Mouse (Mus musculus): Measurements from ENCODE around the gene Atg4d. TPM values are rescaled to one million over a fixed set of nuclear protein-coding genes. Genes with fewer than 3 reads are reported as not detected.

The Atg4d gene
- total and polyA plus RNA-seq, 3 experiments: 83.9 to 99.7 TPM; not detected in 1

- H3K36me3 ChIP-seq (ENCODE audit: control insufficient read depth in 1 of 2, insufficient read depth in 2 of 2, low read length in 2 of 2): peaks cover 0 to 24% of the 10 kb centered on the region in 2 experiments; a peak in 2 of 4 replicates
- TF ChIP-seq POLR2A (IDR thresholded peaks at IDR 0.05; ENCODE audit: control insufficient read depth in 1 of 2, insufficient read depth in 1 of 2, low read depth in 1 of 2, low read length in 2 of 2, poor library complexity in 1 of 2) (peak in 1 of 2 experiments; percentile 59; a peak in 1 of 4 replicates), TCF12 (IDR thresholded peaks at IDR 0.05; ENCODE audit: low read depth, low read length) (no peak), RAD21 (IDR thresholded peaks at IDR 0.05; ENCODE audit: low read depth, low read length) (no peak), RCOR1 (IDR thresholded peaks at IDR 0.05; ENCODE audit: low read depth, low read length) (no peak), POLR2AphosphoS5 (IDR thresholded peaks at IDR 0.05; ENCODE audit: borderline replicate concordance, low read depth, low read length) (no peak), MEF2A (IDR thresholded peaks at IDR 0.05; ENCODE audit: extremely low read depth, insufficient replicate concordance, low read depth, low read length, poor library complexity, severe bottlenecking) (no peak), POLR2AphosphoS2 (IDR thresholded peaks at IDR 0.05; ENCODE audit: low read length) (no peak), MYC (IDR thresholded peaks at IDR 0.05; ENCODE audit: low read depth, low read length) (no peak), CTCF (IDR thresholded peaks at IDR 0.05 in 2 of 3, conservative IDR thresholded peaks at IDR 0.05 in 1 of 3; ENCODE audit: control insufficient read depth in 1 of 3, insufficient read depth in 1 of 3, low read depth in 2 of 3, low read length in 3 of 3, poor library complexity in 1 of 3, severe bottlenecking in 1 of 3) (peak in 2 of 3 experiments; percentile 22 to 48; a peak in 2 of 6 replicates), BHLHE40 (IDR thresholded peaks at IDR 0.05; ENCODE audit: borderline replicate concordance, low read depth, low read length) (no peak), NRF1 (IDR thresholded peaks at IDR 0.05; ENCODE audit: insufficient read depth, low read depth, low read length, poor library complexity, severe bottlenecking) (no peak), TBP (IDR thresholded peaks at IDR 0.05; ENCODE audit: low read depth, low read length) (peak; percentile 86), E2F4 (IDR thresholded peaks at IDR 0.05; ENCODE audit: borderline replicate concordance, low read depth, low read length) (no peak), KAT2A (conservative IDR thresholded peaks at IDR 0.05; ENCODE audit: low read depth, low read length) (no peak), SMC3 (IDR thresholded peaks at IDR 0.05; ENCODE audit: low read depth, low read length) (no peak), ZKSCAN1 (IDR thresholded peaks at IDR 0.05; ENCODE audit: low read depth, low read length) (no peak), ZMIZ1 (IDR thresholded peaks at IDR 0.05; ENCODE audit: low read depth, low read length) (no peak)
- H3K27ac ChIP-seq (ENCODE audit: control insufficient read depth, low read depth, low read length): peak overlapping the region; percentile 2; the same call in 1 of the 2 replicates
- DNase-seq (ENCODE audit: low read depth, low spot score): peak; percentile 99
- peak overlapping the region; percentile 39 to 59 for H3K4me3 ChIP-seq (ENCODE audit: control insufficient read depth in 1 of 2, insufficient read depth in 1 of 2, low read depth in 2 of 2, low read length in 2 of 2)
- no peaks in the 10 kb centered on the region for H3K27me3 ChIP-seq (ENCODE audit: control insufficient read depth in 1 of 2, insufficient read depth in 2 of 2, low read length in 2 of 2)
- H3K9ac ChIP-seq (ENCODE audit: control insufficient read depth, low read depth, low read length, poor library complexity, severe bottlenecking): peak overlapping the region; percentile 37
- no peaks in the 10 kb centered on the region for H3K9me3 ChIP-seq (replicated peaks; ENCODE audit: insufficient read depth, low read length)
- peaks cover 4 to 28% of the 10 kb centered on the region in 2 experiments; a peak in 3 of 4 replicates for H3K4me1 ChIP-seq (ENCODE audit: control insufficient read depth in 1 of 2, insufficient read depth in 2 of 2, low read length in 2 of 2)
- H3K79me2 ChIP-seq (ENCODE audit: control insufficient read depth, insufficient read depth, low read length, poor library complexity): no peaks in the 10 kb centered on the region
Observed at GRCm38 (mm10) chr9:21224576-21225414, 40.3 kb upstream of the Atg4d start.

DNA sequence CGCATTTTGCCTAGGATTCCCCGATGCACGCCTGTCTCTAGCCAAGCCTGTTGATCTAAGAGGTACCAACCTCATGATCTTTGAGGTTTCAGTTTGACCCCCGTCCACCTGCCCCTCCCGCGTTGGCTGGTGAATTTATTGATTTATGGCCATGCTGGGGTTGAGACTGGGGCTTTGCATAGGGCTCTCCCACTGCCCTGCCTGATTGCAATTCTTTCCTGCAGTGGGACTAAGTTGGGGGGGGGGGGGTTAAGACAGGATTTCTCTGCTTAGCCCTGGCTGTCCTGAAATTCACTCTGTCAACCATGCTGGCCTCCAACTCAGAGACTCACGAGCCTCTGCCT lies 39.7 kb upstream of the Atg4d start:
- peaks cover 1 to 21% of the 10 kb centered on the region in 2 experiments for H3K36me3 ChIP-seq (ENCODE audit: control insufficient read depth in 1 of 2, insufficient read depth in 2 of 2, low read length in 2 of 2)
- peaks cover 4 to 28% of the 10 kb centered on the region in 2 experiments; a peak in 3 of 4 replicates for H3K4me1 ChIP-seq (ENCODE audit: control insufficient read depth in 1 of 2, insufficient read depth in 2 of 2, low read length in 2 of 2)
- no peaks in the 10 kb centered on the region for H3K27me3 ChIP-seq (ENCODE audit: control insufficient read depth in 1 of 2, insufficient read depth in 2 of 2, low read length in 2 of 2)
- TF ChIP-seq USF1 (IDR thresholded peaks at IDR 0.05; ENCODE audit: low read depth, low read length) (no peak), UBTF (IDR thresholded peaks at IDR 0.05; ENCODE audit: borderline replicate concordance, insufficient read depth, low read depth, low read length) (peak; percentile 91; the same call in 1 of the 2 replicates), NRF1 (IDR thresholded peaks at IDR 0.05; ENCODE audit: insufficient read depth, low read depth, low read length, poor library complexity, severe bottlenecking) (no peak), POLR2A (IDR thresholded peaks at IDR 0.05; ENCODE audit: control insufficient read depth in 1 of 2, insufficient read depth in 1 of 2, low read depth in 1 of 2, low read length in 2 of 2, poor library complexity in 1 of 2) (peak in 1 of 2 experiments; percentile 30; a peak in 1 of 4 replicates)
- no peak overlapping the region for H3K27ac ChIP-seq (ENCODE audit: control insufficient read depth, low read depth, low read length)
- H3K79me2 ChIP-seq (ENCODE audit: control insufficient read depth, insufficient read depth, low read length, poor library complexity): no peaks in the 10 kb centered on the region
- peak overlapping the region; percentile 39 to 59 for H3K4me3 ChIP-seq (ENCODE audit: control insufficient read depth in 1 of 2, insufficient read depth in 1 of 2, low read depth in 2 of 2, low read length in 2 of 2)
- DNase-seq (ENCODE audit: low read depth, low spot score): no peak
- H3K9ac ChIP-seq (ENCODE audit: control insufficient read depth, low read depth, low read length, poor library complexity, severe bottlenecking): peak overlapping the region; percentile 37
- no peaks in the 10 kb centered on the region for H3K9me3 ChIP-seq (replicated peaks; ENCODE audit: insufficient read depth, low read length)
